Mouse (Mus musculus) neural tube, embryonic 11.5 days (tissue): ENCODE data around the gene Adamts8. TPM values are rescaled to one million over a fixed set of nuclear protein-coding genes. Genes with fewer than 3 reads are reported as not detected.

Source experiments
- ATAC-seq: fragments of 200-750 bp; cut with Nextera tagmentation; 2 replicates; pipeline ENCODE4 v1.8.0; 2017; ENCODE audit warnings: moderate number of reproducible peaks, mild to moderate bottlenecking, moderate TSS enrichment, moderate library complexity; ENCODE audit not compliant: insufficient read depth, low FRiP score, low TSS enrichment
- DNase-seq: peaks from one replicate; pipeline ENCODE4 v3.0.0-alpha.2; 2015; ENCODE audit warnings: low spot score
- H3K27ac ChIP-seq: fragments of 300-500 bp; sonication (generic); 2 replicates; pipeline ENCODE4 v1.5.1; 2014; ENCODE audit warnings: low read depth, mild to moderate bottlenecking, low read length
- H3K27me3 ChIP-seq: fragments of 300-500 bp; sonication (generic); 2 replicates; pipeline ENCODE4 v1.6.1; 2014; ENCODE audit warnings: mild to moderate bottlenecking, low read length, mixed read lengths; ENCODE audit not compliant: control insufficient read depth, insufficient read depth
- H3K36me3 ChIP-seq: fragments of 300-500 bp; sonication (generic); 2 replicates; pipeline ENCODE4 v1.6.1; 2014; ENCODE audit warnings: mild to moderate bottlenecking, low read length, moderate library complexity, mixed read lengths; ENCODE audit not compliant: control insufficient read depth, insufficient read depth
- H3K4me1 ChIP-seq: fragments of 300-500 bp; sonication (generic); 2 replicates; pipeline ENCODE4 v1.6.1; 2014; ENCODE audit warnings: low read length, mixed read lengths; ENCODE audit not compliant: control insufficient read depth, insufficient read depth
- H3K4me2 ChIP-seq: fragments of 300-500 bp; sonication (generic); 2 replicates; pipeline ENCODE4 v1.6.1; 2014; ENCODE audit warnings: low read depth, mild to moderate bottlenecking, moderate library complexity
- H3K4me3 ChIP-seq: fragments of 300-500 bp; sonication (generic); 2 replicates; pipeline ENCODE4 v1.5.1; 2014; ENCODE audit warnings: low read depth, low read length
- H3K9ac ChIP-seq: fragments of 300-500 bp; sonication (generic); 2 replicates; pipeline ENCODE4 v1.6.1; 2014; ENCODE audit warnings: mild to moderate bottlenecking, low read length
- H3K9me3 ChIP-seq: fragments of 300-500 bp; sonication (generic); 2 replicates; pipeline ENCODE4 v1.6.1; 2016; ENCODE audit warnings: low read length; ENCODE audit not compliant: control insufficient read depth
- WGBS: fragments of 180-500 bp; shearing (Covaris S2); extraction: QIAGEN DNeasy Blood & Tissue Kit; methylation state at CpG from one replicate; pipeline ENCODE4 v1.1.7; 2014; 5-methylcytosine and 5-hydroxymethylcytosine counted together
- polyA plus RNA-seq: library from polyadenylated mRNA; unstranded; fragments of >200 nt; fragmentation: Nextera tagmentation; extraction: Ambion mirVana; gene quantifications from 2 replicates; pipeline ENCODE4 v1.2.1, GENCODE M21; 2014

The Adamts8 gene
- polyA plus RNA-seq, 1 experiment from 2014 or later, result 0.46 TPM

DNA sequence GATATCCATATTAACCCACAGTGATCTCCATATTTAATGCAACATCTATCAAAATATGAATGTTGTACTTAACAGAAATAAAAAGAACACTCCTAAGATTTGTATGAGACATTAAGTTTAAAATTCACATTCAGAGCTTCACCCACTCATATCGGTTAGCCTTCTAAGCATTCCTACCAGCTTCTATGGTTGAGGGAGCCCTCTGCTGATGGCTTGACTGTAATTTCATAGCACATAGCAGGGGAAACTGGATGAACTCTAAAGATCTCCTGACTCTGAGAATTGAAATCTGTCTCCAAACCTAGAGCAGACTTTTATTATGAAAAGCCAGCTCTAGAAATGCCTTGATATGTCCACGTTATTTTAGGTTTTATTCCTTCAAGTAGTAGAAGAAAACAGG lies 38.1 kb downstream of the Adamts8 start:
- no peak for ATAC-seq
- WGBS, result 82% methylated on average over 2 of the region's 2 CpGs
- Histone ChIP-seq H3K36me3 (no peaks in the 10 kb centered on the region), H3K9me3 (no peaks in the 10 kb centered on the region), H3K4me2 (no peak overlapping the region), H3K27ac (no peak overlapping the region), H3K4me3 (no peak overlapping the region), H3K27me3 (no peaks in the 10 kb centered on the region), H3K9ac (no peak overlapping the region), H3K4me1 (no peaks in the 10 kb centered on the region)
- no peak for DNase-seq

DNA sequence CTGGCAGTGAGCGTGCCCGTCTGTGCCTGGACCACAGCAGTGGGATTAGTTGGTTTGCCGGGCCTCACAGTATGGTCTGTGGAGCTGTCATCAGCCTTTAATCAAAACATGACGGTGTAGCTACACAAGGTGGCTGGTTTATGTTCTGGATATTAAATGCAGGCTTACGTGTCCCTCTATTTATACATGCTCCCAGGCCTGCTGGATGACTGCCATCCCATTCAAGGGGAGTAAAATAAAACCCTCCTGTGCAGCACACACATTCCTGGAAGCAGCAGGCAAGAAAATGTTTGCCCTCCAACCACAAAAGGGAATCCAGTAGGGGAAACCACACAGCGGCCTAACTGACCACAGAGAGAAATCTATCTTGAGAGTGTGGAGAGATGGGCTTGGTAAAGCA lies 43.4 kb downstream of the Adamts8 start:
- H3K36me3 ChIP-seq, result no peaks in the 10 kb centered on the region
- H3K4me2 ChIP-seq, result no peak overlapping the region
- H3K4me3 ChIP-seq, result no peak overlapping the region
- no peaks in the 10 kb centered on the region for H3K27me3 ChIP-seq
- DNase-seq (no peak), ATAC-seq (no peak)
- no peaks in the 10 kb centered on the region for H3K9me3 ChIP-seq
- H3K4me1 ChIP-seq, result no peaks in the 10 kb centered on the region
- no peak overlapping the region for H3K27ac ChIP-seq
- no peak overlapping the region for H3K9ac ChIP-seq
- whole genome bisulfite sequencing, result 86% methylated on average over 6 of the region's 6 CpGs

DNA sequence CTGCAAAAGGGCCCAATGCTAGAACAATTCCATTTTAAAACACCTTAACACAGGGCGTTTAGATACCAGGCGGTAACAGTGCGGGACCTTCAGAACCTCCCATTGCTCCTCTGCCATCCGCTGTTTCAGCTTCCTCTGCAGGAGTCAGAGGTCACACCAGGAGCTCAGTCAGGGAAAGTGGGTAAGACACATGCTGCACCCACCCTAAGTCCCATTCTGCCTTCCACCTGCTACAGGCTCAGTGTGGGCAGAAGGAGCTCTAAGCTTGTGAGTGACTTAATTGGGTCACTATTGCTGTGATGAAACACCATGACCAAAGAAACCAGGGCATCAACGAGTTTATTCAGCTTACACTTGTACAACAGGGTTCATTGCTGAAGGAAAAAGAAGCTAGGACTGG lies 50.7 kb downstream of the Adamts8 start:
- H3K4me2 ChIP-seq, result no peak overlapping the region
- 82% methylated on average over 5 of the region's 5 CpGs for WGBS

DNA sequence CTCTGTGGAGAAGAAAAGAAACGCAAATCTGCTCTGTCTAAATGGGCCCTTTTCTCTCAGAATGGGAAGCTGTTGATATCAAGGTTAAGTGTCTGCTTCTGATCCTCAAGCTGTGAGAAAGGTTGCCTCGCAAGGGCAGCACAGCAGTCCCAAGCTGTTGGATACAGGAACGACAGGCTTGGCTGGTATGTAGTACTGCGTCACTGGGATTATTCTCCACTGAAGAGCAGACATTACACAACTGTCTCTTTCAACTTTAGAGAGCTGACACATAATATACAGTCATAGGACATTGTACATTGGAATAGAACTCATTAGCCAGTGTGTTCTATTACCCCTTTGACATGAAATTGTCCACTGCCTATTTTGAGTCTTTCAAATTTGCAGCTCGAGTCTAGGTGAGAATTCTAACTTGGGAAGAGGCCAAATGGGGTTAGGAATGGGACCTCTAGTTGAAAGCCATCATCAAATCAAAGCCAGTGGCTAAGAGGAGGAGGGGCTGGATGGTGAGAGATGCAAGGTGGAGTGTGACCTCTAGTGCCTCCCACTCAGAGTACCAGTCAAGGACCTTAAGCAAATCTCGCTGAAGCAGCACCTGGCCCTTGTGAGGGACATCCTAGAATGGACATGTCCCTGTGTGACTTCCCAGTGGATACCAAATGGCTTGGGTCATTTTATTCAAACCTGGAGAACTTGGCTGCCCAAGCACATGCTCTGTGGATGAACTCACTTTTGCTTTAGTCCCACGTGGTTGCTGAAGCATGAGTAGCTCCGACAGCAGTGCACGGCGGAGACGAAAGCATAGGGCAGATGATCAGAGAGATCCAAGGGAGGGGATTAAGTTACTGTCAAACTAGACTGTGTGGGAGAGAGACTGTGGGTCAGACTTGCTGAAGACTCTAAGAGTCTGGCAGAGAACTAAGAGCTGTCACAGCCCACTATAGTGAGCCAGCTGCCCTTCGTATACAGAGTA lies 54.5 kb downstream of the Adamts8 start:
- Histone ChIP-seq H3K27ac (no peak overlapping the region), H3K4me3 (no peak overlapping the region), H3K36me3 (no peaks in the 10 kb centered on the region), H3K27me3 (no peaks in the 10 kb centered on the region), H3K4me1 (no peaks in the 10 kb centered on the region), H3K9ac (no peak overlapping the region), H3K9me3 (no peaks in the 10 kb centered on the region), H3K4me2 (no peak overlapping the region)
- ATAC-seq (no peak), DNase-seq (no peak)
- WGBS, result 82% methylated on average over 12 of the region's 12 CpGs

More for the DNA sequence above, 50.7 kb downstream of the Adamts8 start:
- no peak for ATAC-seq
- Histone ChIP-seq H3K36me3 (no peaks in the 10 kb centered on the region), H3K9ac (no peak overlapping the region), H3K9me3 (no peaks in the 10 kb centered on the region), H3K4me1 (no peaks in the 10 kb centered on the region), H3K4me3 (no peak overlapping the region), H3K27me3 (no peaks in the 10 kb centered on the region), H3K27ac (no peak overlapping the region)
- DNase-seq, result no peak

DNA sequence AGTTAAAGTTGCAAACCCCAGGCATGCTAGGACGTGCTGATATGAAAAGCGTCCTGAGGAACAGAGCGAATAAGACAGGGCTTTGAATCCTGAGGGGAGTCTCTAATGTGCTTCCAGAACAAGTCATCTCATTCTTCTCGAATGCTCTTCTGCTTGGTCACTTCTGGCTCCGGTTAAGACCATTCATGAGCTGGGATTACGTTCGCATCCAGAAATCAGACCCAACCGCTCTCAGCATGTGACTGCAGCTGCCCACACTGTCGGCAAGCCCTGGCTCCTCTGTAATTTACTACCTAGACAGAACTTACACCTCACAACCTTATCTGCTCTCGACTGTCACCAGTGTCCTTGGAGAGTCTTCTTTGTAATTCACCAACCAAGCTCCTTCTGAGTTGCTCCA lies 58.3 kb downstream of the Adamts8 start:
- no peak for ATAC-seq
- H3K27ac ChIP-seq, result no peak overlapping the region
- no peak overlapping the region for H3K9ac ChIP-seq
- 76% methylated on average over 10 of the region's 10 CpGs for WGBS
- no peak for DNase-seq
- no peaks in the 10 kb centered on the region for H3K27me3 ChIP-seq
- H3K36me3 ChIP-seq, result no peaks in the 10 kb centered on the region
- no peaks in the 10 kb centered on the region for H3K9me3 ChIP-seq
- H3K4me3 ChIP-seq, result no peak overlapping the region
- no peaks in the 10 kb centered on the region for H3K4me1 ChIP-seq
- no peak overlapping the region for H3K4me2 ChIP-seq

DNA sequence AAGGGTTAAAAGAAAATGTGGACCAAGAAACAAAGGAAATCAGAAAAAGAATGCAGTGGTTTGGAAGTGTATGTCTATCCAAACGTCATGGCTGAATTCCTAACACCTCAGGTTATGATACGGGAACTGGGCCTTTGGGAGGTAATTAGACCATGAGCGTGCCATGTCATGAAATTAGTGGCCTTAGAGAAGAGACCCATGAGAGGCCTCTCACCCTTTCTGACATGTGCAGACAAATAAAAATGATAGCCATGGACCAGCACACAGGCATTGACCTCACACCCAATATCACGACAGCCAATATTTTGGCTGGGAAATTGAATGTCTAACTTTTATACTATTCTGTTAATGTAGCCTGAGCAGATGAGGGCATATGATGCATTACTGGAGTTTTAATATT lies 60.2 kb downstream of the Adamts8 start:
- no peaks in the 10 kb centered on the region for H3K9me3 ChIP-seq
- WGBS, result 84% methylated on average over 4 of the region's 4 CpGs

DNA sequence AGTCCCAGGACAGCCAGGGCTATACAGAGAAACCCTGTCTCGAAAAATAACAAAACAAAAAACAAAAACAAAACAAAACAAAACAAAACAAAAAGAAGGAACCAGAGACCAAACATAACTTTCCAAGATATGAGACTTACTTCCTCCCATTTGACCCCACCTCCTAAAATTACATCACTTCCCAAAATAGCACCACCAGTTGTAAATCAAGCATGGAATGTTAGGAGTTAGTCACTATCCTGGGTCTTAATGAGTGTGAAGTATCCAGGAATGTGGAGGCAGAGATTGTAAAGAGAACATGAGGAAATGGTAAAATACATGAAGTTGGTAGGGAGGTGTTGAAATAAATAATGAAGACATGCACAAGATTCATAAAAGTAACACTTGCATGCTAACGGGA lies 67.0 kb downstream of the Adamts8 start:
- 94% methylated on average over 2 of the region's 2 CpGs for whole genome bisulfite sequencing
- no peaks in the 10 kb centered on the region for H3K36me3 ChIP-seq
- no peak overlapping the region for H3K9ac ChIP-seq
- H3K27ac ChIP-seq, result no peak overlapping the region
- ATAC-seq (no peak), DNase-seq (no peak)
- H3K4me3 ChIP-seq, result no peak overlapping the region
- H3K9me3 ChIP-seq, result no peaks in the 10 kb centered on the region
- no peaks in the 10 kb centered on the region for H3K4me1 ChIP-seq
- H3K4me2 ChIP-seq, result no peak overlapping the region
- no peaks in the 10 kb centered on the region for H3K27me3 ChIP-seq

More for the DNA sequence above, 60.2 kb downstream of the Adamts8 start:
- Histone ChIP-seq H3K4me3 (no peak overlapping the region), H3K9ac (no peak overlapping the region), H3K4me2 (no peak overlapping the region), H3K4me1 (no peaks in the 10 kb centered on the region), H3K27me3 (no peaks in the 10 kb centered on the region), H3K27ac (no peak overlapping the region), H3K36me3 (no peaks in the 10 kb centered on the region)
- no peak for DNase-seq
- no peak for ATAC-seq

DNA sequence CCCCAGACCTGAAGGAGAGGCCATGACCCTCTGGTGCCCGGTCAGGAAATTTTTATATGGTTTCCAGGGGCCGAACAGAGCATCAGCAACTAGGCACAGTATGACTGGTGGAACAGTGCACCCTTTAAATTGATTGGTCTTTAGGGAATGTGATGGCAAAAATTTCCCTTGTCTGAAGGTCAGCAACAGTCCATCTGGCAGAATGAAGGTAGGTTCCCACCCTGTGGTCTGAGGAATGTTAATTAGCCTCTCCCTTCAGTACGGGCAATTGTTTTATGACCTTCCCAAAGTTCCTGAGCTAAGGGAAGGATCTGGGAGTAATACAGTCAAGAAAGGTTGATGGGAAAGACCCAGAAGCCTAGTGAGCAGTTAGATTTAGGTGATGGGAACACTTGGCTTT lies 67.7 kb downstream of the Adamts8 start:
- Histone ChIP-seq H3K4me2 (no peak overlapping the region), H3K9me3 (no peaks in the 10 kb centered on the region), H3K27me3 (no peaks in the 10 kb centered on the region), H3K4me1 (no peaks in the 10 kb centered on the region), H3K9ac (no peak overlapping the region), H3K36me3 (no peaks in the 10 kb centered on the region), H3K27ac (no peak overlapping the region), H3K4me3 (no peak overlapping the region)
- no peak for ATAC-seq
- 50% methylated on average over 3 of the region's 3 CpGs for WGBS
- no peak for DNase-seq

DNA sequence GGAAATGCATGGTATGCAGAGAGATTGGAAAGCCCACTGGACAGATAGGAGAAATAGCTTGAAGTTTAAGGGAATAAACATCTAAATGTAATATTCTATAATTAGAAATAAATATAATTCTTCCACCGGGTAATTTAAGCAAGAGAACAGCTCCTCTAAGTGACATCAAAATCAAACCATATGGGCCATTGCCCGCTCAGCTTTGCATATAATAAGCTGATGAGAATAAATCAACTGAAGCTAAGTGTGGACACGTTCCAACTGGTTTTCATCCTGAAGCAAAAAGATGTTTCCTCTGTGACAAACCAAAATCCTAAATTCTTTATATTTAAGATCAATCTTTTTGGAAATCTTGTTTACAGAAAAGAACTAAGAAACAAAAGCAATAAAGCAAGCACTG lies 68.4 kb downstream of the Adamts8 start:
- DNase-seq, result no peak
- Histone ChIP-seq H3K9ac (no peak overlapping the region), H3K4me3 (no peak overlapping the region), H3K36me3 (no peaks in the 10 kb centered on the region), H3K27me3 (no peaks in the 10 kb centered on the region), H3K4me2 (no peak overlapping the region), H3K27ac (no peak overlapping the region), H3K4me1 (no peaks in the 10 kb centered on the region), H3K9me3 (no peaks in the 10 kb centered on the region)
- ATAC-seq, result no peak
- 88% methylated on average over 3 of the region's 3 CpGs for WGBS
